Mouse (Mus musculus) spleen, adult 2 months (tissue): Measurements from ENCODE around the gene D17H6S53E.

Source experiments
- CTCF ChIP-seq: fragments of 200-500 bp; IDR thresholded peaks from 2 replicates; pipeline ENCODE4 v1.5.1; 2011; ENCODE audit warnings: mild to moderate bottlenecking, inconsistent platforms; ENCODE audit not compliant: insufficient read depth, insufficient read length, insufficient replicate concordance; ENCODE audit errors: extremely low read depth
- POLR2A ChIP-seq: fragments of 200-500 bp; IDR thresholded peaks from 2 replicates; pipeline ENCODE4 v1.6.1; 2011; ENCODE audit warnings: low read depth, low read length, inconsistent platforms

DNA sequence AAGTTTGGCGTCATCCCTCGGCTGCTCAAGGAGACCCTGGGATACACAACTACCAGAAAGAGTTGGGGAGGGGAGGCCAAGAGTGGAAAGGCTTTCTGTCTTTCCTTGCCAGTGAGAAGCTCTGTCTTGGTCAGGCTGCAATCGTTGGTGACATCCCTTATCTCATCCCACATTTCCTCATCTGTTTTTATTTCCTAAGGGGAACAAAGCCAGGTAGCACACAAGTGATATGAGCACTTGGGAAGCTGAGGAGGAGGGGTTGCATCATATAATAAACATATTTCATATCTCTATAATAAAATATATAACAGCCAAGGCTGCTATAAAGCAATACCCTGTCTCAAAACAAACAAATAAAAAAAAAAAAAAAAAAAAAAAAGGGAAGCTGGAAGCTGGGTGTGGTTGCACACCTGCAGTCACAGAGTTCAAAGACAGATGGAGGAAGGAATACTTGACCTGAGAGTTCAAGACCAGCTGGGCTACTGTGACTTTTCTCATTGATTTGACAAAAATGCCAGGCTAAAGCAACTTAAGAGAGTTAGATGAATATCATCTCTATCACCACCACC lies 42.2 kb upstream of the D17H6S53E start:
- TF ChIP-seq CTCF (no peak), POLR2A (no peak)
